Mouse (Mus musculus) CH12.LX (cell line): ENCODE results near the gene Lrrc75a.

Source experiments
- CTCF ChIP-seq, 2 experiments: IDR thresholded peaks in 1 of 2; conservative IDR thresholded peaks in 1 of 2; 2 replicates each; pipeline ENCODE4 v1.5.1; 2011 to 2012; ENCODE audit warnings: low read depth in 2 of 2, low read length in 2 of 2, improper control_type of control experiment in 1 of 2, inconsistent platforms in 1 of 2, mild to moderate bottlenecking in 1 of 2, moderate library complexity in 1 of 2
- EP300 ChIP-seq: IDR thresholded peaks from 2 replicates; pipeline ENCODE4 v1.6.1; 2011; ENCODE audit warnings: low read length, improper control_type of control experiment
- GABPA ChIP-seq: IDR thresholded peaks from 2 replicates; pipeline ENCODE4 v1.6.1; 2012; ENCODE audit warnings: low read depth, low read length, improper control_type of control experiment, inconsistent platforms; ENCODE audit not compliant: insufficient replicate concordance
- JUN ChIP-seq: IDR thresholded peaks from 2 replicates; pipeline ENCODE4 v1.6.1; 2011; ENCODE audit warnings: low read depth, mild to moderate bottlenecking, low read length, improper control_type of control experiment, moderate library complexity; ENCODE audit not compliant: insufficient read depth
- MAFK ChIP-seq: IDR thresholded peaks from 2 replicates; pipeline ENCODE4 v1.6.1; 2011; ENCODE audit warnings: low read length, improper control_type of control experiment; ENCODE audit not compliant: insufficient replicate concordance
- MXI1 ChIP-seq: IDR thresholded peaks from 2 replicates; pipeline ENCODE4 v1.6.1; 2011; ENCODE audit warnings: mild to moderate bottlenecking, low read depth, low read length, improper control_type of control experiment
- MYC ChIP-seq: IDR thresholded peaks from 2 replicates; pipeline ENCODE4 v1.6.1; 2011; ENCODE audit warnings: low read depth, mild to moderate bottlenecking, improper control_type of control experiment, low read length
- POLR2A ChIP-seq: IDR thresholded peaks from 2 replicates; pipeline ENCODE4 v1.6.1; 2011; ENCODE audit warnings: low read depth, mild to moderate bottlenecking, improper control_type of control experiment, low read length
- UBTF ChIP-seq: IDR thresholded peaks from 2 replicates; pipeline ENCODE4 v1.6.1; 2012; ENCODE audit warnings: low read depth, mild to moderate bottlenecking, inconsistent platforms, low read length, improper control_type of control experiment, moderate library complexity
- ZC3H11A ChIP-seq: IDR thresholded peaks from 2 replicates; pipeline ENCODE4 v1.6.1; 2012; ENCODE audit warnings: low read depth, mild to moderate bottlenecking, inconsistent platforms, low read length, improper control_type of control experiment
- ZNF384 ChIP-seq: IDR thresholded peaks from 2 replicates; pipeline ENCODE4 v1.6.1; 2012; ENCODE audit warnings: low read depth, low read length, improper control_type of control experiment, inconsistent platforms

GRCm38 (mm10) chr11:62669471-62669870 lies 21.1 kb upstream of the Lrrc75a start:
- no peak for TF ChIP-seq GABPA
- TF ChIP-seq JUN, result no peak
- TF ChIP-seq ZC3H11A, result no peak
- no peak for TF ChIP-seq CTCF (conservative IDR thresholded peaks at IDR 0.05 in 1 of 2, IDR thresholded peaks at IDR 0.05 in 1 of 2; ENCODE audit: low read depth in 2 of 2, low read length in 2 of 2)
- no peak for TF ChIP-seq MAFK
- no peak for TF ChIP-seq POLR2A
- no peak for TF ChIP-seq MXI1
- TF ChIP-seq EP300, result no peak
- no peak for TF ChIP-seq MYC
- no peak for TF ChIP-seq UBTF
- TF ChIP-seq ZNF384, result no peak
